Mouse (Mus musculus) heart, embryonic 14.5 days (tissue): Measurements from ENCODE around the gene Atp1b1. TPM values are rescaled to one million over a fixed set of nuclear protein-coding genes. Genes with fewer than 3 reads are reported as not detected.

Experiments
- ATAC-seq: fragments of 200-750 bp; cut with Nextera tagmentation; 2 replicates; pipeline ENCODE4 v1.8.0; 2017; ENCODE audit warnings: low read depth, moderate TSS enrichment; ENCODE audit not compliant: insufficient number of reproducible peaks, insufficient read depth, low FRiP score
- H3K27ac ChIP-seq, 2 experiments: fragments of 200-500 bp in 1 of 2; fragments of 300-500 bp in 1 of 2; sonication (generic) in 1 of 2; replicated peaks in 1 of 2; 2 replicates each; pipeline ENCODE4 v1.5.1; 2012 to 2014; ENCODE audit warnings: low read depth in 2 of 2, low read length in 2 of 2, control low read depth in 1 of 2, mild to moderate bottlenecking in 1 of 2, mixed read lengths in 1 of 2; ENCODE audit not compliant: control insufficient read depth in 1 of 2, insufficient read depth in 1 of 2
- H3K27me3 ChIP-seq: fragments of 300-500 bp; sonication (generic); 2 replicates; pipeline ENCODE4 v1.6.1; 2014; ENCODE audit warnings: mild to moderate bottlenecking, low read length, control low read depth; ENCODE audit not compliant: control insufficient read depth, insufficient read depth
- H3K36me3 ChIP-seq: fragments of 300-500 bp; sonication (generic); 2 replicates; pipeline ENCODE4 v1.6.1; 2014; ENCODE audit warnings: mild to moderate bottlenecking, control low read depth, low read length, mixed read lengths; ENCODE audit not compliant: control insufficient read depth, insufficient read depth
- H3K4me1 ChIP-seq, 2 experiments: fragments of 200-500 bp in 1 of 2; fragments of 300-500 bp in 1 of 2; sonication (generic) in 1 of 2; 2 replicates each; pipeline ENCODE4 v1.6.1; 2012 to 2014; ENCODE audit warnings: low read length in 2 of 2, control low read depth in 1 of 2, mixed read lengths in 1 of 2; ENCODE audit not compliant: control insufficient read depth in 2 of 2, insufficient read depth in 2 of 2
- H3K4me2 ChIP-seq: fragments of 300-500 bp; sonication (generic); 2 replicates; pipeline ENCODE4 v1.6.1; 2014; ENCODE audit warnings: mild to moderate bottlenecking, low read length
- H3K4me3 ChIP-seq, 2 experiments: fragments of 200-500 bp in 1 of 2; fragments of 300-500 bp in 1 of 2; sonication (generic) in 1 of 2; 2 replicates each; pipeline ENCODE4 v1.5.1; 2012 to 2014; ENCODE audit warnings: low read length in 2 of 2, mild to moderate bottlenecking in 2 of 2, control low read depth in 1 of 2, low read depth in 1 of 2, moderate library complexity in 1 of 2; ENCODE audit not compliant: control insufficient read depth in 1 of 2, insufficient read depth in 1 of 2
- H3K9ac ChIP-seq: fragments of 300-500 bp; sonication (generic); 2 replicates; pipeline ENCODE4 v1.6.1; 2014; ENCODE audit warnings: mild to moderate bottlenecking, low read length
- H3K9me3 ChIP-seq: fragments of 300-500 bp; sonication (generic); 2 replicates; pipeline ENCODE4 v1.6.1; 2016; ENCODE audit warnings: low read length, control low read depth; ENCODE audit not compliant: control insufficient read depth
- WGBS: fragments of 180-500 bp; shearing (Covaris S2); extraction: QIAGEN DNeasy Blood & Tissue Kit; methylation state at CpG from one replicate; pipeline ENCODE4 v1.1.7; 2014; 5-methylcytosine and 5-hydroxymethylcytosine counted together
- polyA plus RNA-seq: library from polyadenylated mRNA; unstranded; fragments of >200 nt; fragmentation: Nextera tagmentation; extraction: Ambion mirVana; gene quantifications from 2 replicates; pipeline ENCODE4 v1.2.1, GENCODE M21; 2014

The Atp1b1 gene
- polyA plus RNA-seq, 1 experiment from 2014 or later = 303 TPM

DNA sequence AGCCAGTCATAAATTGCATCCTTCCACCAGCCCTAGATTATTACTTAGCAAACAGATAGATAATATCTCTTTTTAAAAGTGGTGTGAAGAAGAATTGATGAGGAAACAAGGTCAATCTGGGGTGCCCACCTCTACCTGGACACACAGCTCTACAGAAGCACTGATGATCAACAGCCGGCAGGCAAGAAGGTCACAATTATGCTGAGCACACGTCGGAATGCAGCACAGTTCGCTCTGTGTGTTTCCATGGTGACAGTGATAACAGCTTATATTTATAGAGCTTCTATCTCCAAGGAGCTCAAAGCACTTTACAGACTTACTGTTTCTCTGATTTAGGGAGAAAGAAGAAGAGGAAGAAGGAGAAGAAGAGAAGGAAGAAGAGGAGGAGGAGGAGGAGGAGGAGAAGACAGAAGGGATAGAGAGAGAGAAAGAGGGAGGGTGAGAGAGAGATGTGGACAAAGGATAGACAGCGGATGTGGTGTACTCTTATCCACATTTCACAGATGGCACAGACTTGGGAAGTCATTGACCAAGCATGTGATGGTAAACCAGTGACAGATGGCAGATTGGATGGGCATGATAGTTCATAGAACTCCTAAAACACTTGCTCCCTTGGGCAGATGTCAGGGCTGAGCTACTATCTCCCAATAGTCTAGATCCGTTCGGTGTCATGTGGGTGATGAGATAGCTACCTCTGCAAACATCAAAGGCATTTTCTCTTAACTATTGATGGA is 16.8 kb upstream of the Atp1b1 start:
- Histone ChIP-seq H3K27me3 (no peaks in the 10 kb centered on the region), H3K27ac (peak overlapping the region; percentile 63 to 76; a peak in 3 of 4 replicates), H3K9me3 (no peaks in the 10 kb centered on the region), H3K4me1 (peaks cover 23 to 24% of the 10 kb centered on the region in 2 experiments), H3K4me3 (no peak overlapping the region), H3K4me2 (peak overlapping the region; percentile 53), H3K36me3 (no peaks in the 10 kb centered on the region), H3K9ac (no peak overlapping the region)
- ATAC-seq = peak; percentile 82
- 17% methylated on average over 7 of the region's 7 CpGs for WGBS

DNA sequence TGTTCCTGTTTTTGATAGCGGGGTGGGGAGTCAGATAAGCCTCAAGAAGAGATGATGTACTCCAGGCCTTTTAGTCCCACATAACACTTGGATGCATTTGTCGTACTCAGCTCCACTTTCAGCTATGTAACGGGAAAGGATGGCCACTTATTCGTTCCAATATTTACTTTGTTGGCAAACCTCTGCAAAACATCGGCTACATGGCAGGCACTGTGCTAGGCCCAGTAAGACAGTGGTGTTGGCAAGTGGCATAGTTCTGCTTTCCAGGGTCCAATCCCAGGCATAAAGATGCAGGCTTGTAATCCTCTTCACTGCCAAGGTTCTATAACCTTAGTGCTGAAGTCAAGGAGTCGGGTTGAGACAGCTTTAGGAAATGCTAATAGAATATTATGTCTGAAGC is 16.2 kb upstream of the Atp1b1 start:
- peak overlapping the region; percentile 53; the same call in 1 of the 2 replicates for H3K4me2 ChIP-seq
- WGBS = 33% methylated on average over 6 of the region's 6 CpGs
- H3K9me3 ChIP-seq = no peaks in the 10 kb centered on the region
- H3K27ac ChIP-seq = peak overlapping the region; percentile 59 to 76
- H3K4me1 ChIP-seq = peaks cover 23 to 24% of the 10 kb centered on the region in 2 experiments
- no peaks in the 10 kb centered on the region for H3K36me3 ChIP-seq
- no peak overlapping the region for H3K4me3 ChIP-seq
- no peak for ATAC-seq
- H3K27me3 ChIP-seq = no peaks in the 10 kb centered on the region
- no peak overlapping the region for H3K9ac ChIP-seq

DNA sequence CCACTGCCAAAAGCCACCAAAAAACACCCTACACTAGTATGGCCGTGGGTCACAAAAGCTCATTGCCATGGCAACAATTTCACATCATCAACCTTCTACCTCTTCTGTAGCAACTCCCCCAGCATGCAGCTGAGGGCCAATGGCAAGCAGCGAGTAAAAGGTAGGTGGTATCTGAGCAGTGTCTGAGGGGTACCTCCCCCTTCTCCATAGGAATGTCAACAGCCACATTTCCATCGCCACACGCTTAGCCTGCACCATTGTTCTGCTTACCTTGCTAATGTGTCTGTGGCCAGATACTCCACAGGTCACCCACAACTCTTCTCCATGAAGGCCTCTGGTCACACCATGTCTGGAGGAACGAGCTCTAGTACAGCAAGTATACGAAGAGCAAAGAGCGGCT is 15.2 kb upstream of the Atp1b1 start:
- ATAC-seq = no peak
- Histone ChIP-seq H3K4me1 (peaks cover 23 to 24% of the 10 kb centered on the region in 2 experiments), H3K4me3 (no peak overlapping the region), H3K27me3 (no peaks in the 10 kb centered on the region), H3K27ac (peak overlapping the region in 1 of 2 experiments; percentile 59; a peak in 3 of 4 replicates), H3K36me3 (no peaks in the 10 kb centered on the region), H3K9me3 (no peaks in the 10 kb centered on the region), H3K4me2 (no peak overlapping the region), H3K9ac (no peak overlapping the region)
- 84% methylated on average over 7 of the region's 7 CpGs for WGBS

DNA sequence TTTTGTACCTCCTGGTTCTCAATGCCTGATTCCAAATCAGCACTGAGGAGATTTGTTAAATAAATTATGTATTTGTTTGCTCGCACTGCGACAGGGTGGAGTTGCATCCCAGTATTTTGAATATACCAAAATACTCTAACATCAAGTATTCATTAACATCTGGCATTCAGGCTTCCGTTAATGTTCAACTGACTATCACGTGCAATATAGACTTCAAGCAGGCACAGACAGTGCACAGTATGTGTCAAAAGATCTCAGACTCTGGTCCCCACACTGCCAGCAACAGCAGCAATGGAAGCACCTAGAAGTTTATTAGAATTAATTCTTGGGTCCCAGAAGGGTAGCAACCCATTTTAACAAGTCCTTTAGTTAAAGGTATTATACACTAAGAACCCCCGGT is 13.5 kb upstream of the Atp1b1 start:
- Histone ChIP-seq H3K4me3 (no peak overlapping the region), H3K36me3 (no peaks in the 10 kb centered on the region), H3K9ac (no peak overlapping the region), H3K4me2 (no peak overlapping the region), H3K27me3 (no peaks in the 10 kb centered on the region), H3K4me1 (peaks cover 23 to 24% of the 10 kb centered on the region in 2 experiments), H3K27ac (no peak overlapping the region), H3K9me3 (no peaks in the 10 kb centered on the region)
- 89% methylated on average over 5 of the region's 5 CpGs for WGBS
- ATAC-seq = no peak

DNA sequence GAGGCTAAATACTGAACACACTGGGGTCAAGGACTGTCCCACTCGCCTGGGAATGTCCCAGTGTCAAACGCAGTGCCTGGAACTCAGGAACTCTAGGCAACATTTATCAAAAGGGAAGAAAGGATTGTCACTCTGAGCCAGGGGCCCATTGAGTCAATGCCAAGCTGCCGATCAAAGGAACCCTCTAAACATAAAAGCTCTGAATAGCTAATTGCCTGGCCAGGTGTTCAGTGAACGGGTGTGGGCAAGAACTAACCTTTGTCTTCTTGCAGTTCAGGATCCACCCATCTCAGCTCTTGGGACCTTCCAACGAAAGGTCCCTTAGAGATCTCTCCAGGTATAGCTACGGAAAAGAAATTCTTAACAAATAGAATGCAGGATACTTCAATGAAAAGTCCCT is 12.8 kb upstream of the Atp1b1 start:
- H3K27me3 ChIP-seq = no peaks in the 10 kb centered on the region
- WGBS = 76% methylated on average over 6 of the region's 6 CpGs
- peaks cover 21 to 23% of the 10 kb centered on the region in 2 experiments for H3K4me1 ChIP-seq
- no peak overlapping the region for H3K27ac ChIP-seq
- H3K4me2 ChIP-seq = no peak overlapping the region
- H3K36me3 ChIP-seq = no peaks in the 10 kb centered on the region
- H3K9me3 ChIP-seq = no peaks in the 10 kb centered on the region
- no peak overlapping the region for H3K9ac ChIP-seq
- no peak overlapping the region for H3K4me3 ChIP-seq
- no peak for ATAC-seq

DNA sequence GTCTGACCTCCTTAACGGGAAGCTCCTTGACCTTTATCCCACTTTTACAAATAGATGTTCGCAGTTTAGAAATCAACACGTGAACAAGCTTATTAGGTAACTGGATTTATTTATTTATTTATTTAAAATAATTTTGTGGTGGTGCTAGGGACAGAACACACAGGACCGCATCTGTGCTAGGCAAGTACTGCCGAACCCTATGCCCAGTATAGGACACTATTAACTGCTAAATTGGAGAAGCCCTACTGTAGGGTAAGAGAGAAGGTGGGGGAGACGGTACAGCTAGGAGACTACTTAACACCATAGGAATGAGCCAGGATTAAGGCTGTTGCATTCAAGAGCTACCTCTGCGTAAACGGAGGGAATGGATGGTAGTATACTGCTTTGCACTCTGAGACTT is 10.2 kb upstream of the Atp1b1 start:
- H3K27me3 ChIP-seq = no peaks in the 10 kb centered on the region
- no peak for ATAC-seq
- 80% methylated on average over 8 of the region's 8 CpGs for WGBS
- H3K27ac ChIP-seq = no peak overlapping the region
- no peak overlapping the region for H3K9ac ChIP-seq
- peaks cover 0 to 1% of the 10 kb centered on the region in 2 experiments; a peak in 2 of 4 replicates for H3K4me1 ChIP-seq
- H3K4me3 ChIP-seq = no peak overlapping the region
- H3K36me3 ChIP-seq = no peaks in the 10 kb centered on the region
- no peaks in the 10 kb centered on the region for H3K9me3 ChIP-seq
- H3K4me2 ChIP-seq = no peak overlapping the region

DNA sequence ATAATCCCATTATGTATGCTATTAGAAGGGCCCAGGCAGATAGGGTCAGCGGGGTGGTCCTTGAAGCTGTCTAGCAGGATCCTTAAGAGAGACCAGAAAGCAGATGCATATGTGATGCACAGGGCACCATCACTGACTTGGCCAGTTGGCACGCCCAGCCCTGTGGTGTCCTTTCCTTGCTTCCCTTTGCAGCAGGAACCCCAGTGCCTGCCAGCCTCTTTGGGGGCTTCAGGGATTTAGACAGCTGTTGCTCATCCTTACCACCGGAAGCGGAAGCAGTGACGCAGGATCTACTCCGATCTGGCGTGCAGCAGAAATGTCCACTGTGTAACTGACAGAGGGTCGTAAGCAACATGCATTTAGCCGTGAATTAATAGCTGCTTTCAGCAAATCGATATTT is 9.3 kb upstream of the Atp1b1 start:
- Histone ChIP-seq H3K36me3 (no peaks in the 10 kb centered on the region), H3K27ac (no peak overlapping the region), H3K9me3 (no peaks in the 10 kb centered on the region), H3K9ac (no peak overlapping the region), H3K4me2 (no peak overlapping the region), H3K27me3 (no peaks in the 10 kb centered on the region), H3K4me1 (peaks cover 0 to under 1% of the 10 kb centered on the region in 2 experiments; a peak in 2 of 4 replicates), H3K4me3 (no peak overlapping the region)
- 91% methylated on average over 10 of the region's 10 CpGs for WGBS
- no peak for ATAC-seq

DNA sequence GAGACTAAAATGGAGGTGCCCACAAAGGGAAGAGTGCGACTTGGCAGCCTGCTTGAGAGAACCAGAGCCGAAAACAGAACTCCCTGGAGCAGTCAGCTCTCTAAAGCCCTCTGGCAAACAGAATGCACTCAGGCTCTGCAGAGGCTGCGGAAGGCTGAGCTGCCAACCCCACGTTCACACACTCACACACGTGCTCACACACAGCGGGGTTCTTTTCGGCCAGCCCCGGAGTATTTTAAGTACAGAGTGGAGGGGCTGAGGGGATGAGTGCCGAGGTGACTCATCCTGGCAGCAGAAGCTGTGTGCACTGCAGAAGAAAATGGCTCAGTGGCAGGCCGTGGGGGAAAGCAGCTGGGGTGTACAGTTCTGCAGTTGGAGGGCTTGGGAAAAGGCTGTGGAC is 3.6 kb upstream of the Atp1b1 start:
- WGBS = 14% methylated on average over 10 of the region's 10 CpGs
- H3K4me1 ChIP-seq = peaks cover 21 to 37% of the 10 kb centered on the region in 2 experiments
- no peaks in the 10 kb centered on the region for H3K36me3 ChIP-seq
- peak; percentile 63 for ATAC-seq
- peak overlapping the region; percentile 57 for H3K9ac ChIP-seq
- peak overlapping the region; percentile 55 for H3K4me2 ChIP-seq
- H3K27me3 ChIP-seq = no peaks in the 10 kb centered on the region
- no peaks in the 10 kb centered on the region for H3K9me3 ChIP-seq
- peak overlapping the region; percentile 86 to 89 for H3K27ac ChIP-seq
- H3K4me3 ChIP-seq = peak overlapping the region; percentile 12 to 14; a peak in 3 of 4 replicates
